Mouse (Mus musculus) spleen, adult 2 months (tissue): ENCODE measurements around the gene Spint3.

Experiments used
- CTCF ChIP-seq: fragments of 200-500 bp; IDR thresholded peaks from 2 replicates; pipeline ENCODE4 v1.5.1; 2011; ENCODE audit warnings: mild to moderate bottlenecking, inconsistent platforms; ENCODE audit not compliant: insufficient read depth, insufficient read length, insufficient replicate concordance; ENCODE audit errors: extremely low read depth
- POLR2A ChIP-seq: fragments of 200-500 bp; IDR thresholded peaks from 2 replicates; pipeline ENCODE4 v1.6.1; 2011; ENCODE audit warnings: low read depth, low read length, inconsistent platforms

- no peak for TF ChIP-seq CTCF
- TF ChIP-seq POLR2A: no peak
Observed at GRCm38 (mm10) chr2:164558991-164559645, 14.1 kb downstream of the Spint3 start.
